Mouse (Mus musculus): ENCODE results near the gene Foxl2.

GRCm38 (mm10) chr9:98955716-98956224, 682 bp downstream of the Foxl2 start:
- no peak for TF ChIP-seq CTCF (IDR thresholded peaks at IDR 0.05; ENCODE audit: control insufficient read depth, insufficient read depth, insufficient replicate concordance, low read depth, low read length)
- TF ChIP-seq POLR2A (IDR thresholded peaks at IDR 0.05; ENCODE audit: control insufficient read depth, low read depth, low read length) = no peak

Data from testis, adult 2 months (tissue).